Mouse (Mus musculus) heart, postnatal 14 days (tissue): ENCODE measurements at regions not wholly inside any gene's neighbourhood (a gene's known extent, or its start where the extent isn't known, plus 50 kb on each side); places are given as distances from the start of the nearest gene placed in this dataset.
"Not testable (repeated sequence)": the region's sequence is repeated elsewhere in the genome, so short reads cannot be mapped to it uniquely, and the experiment has no call there.

Source experiments
- DNase-seq, 2 experiments: peaks; one replicate each; pipeline ENCODE4 v3.0.0; 2021 to 2022
- intact Hi-C: fragments of 180-260 bp; cut with DNase I; formaldehyde crosslinking; loops from one replicate; pipeline ENCODE4 v1.15.1; 2025

DNA sequence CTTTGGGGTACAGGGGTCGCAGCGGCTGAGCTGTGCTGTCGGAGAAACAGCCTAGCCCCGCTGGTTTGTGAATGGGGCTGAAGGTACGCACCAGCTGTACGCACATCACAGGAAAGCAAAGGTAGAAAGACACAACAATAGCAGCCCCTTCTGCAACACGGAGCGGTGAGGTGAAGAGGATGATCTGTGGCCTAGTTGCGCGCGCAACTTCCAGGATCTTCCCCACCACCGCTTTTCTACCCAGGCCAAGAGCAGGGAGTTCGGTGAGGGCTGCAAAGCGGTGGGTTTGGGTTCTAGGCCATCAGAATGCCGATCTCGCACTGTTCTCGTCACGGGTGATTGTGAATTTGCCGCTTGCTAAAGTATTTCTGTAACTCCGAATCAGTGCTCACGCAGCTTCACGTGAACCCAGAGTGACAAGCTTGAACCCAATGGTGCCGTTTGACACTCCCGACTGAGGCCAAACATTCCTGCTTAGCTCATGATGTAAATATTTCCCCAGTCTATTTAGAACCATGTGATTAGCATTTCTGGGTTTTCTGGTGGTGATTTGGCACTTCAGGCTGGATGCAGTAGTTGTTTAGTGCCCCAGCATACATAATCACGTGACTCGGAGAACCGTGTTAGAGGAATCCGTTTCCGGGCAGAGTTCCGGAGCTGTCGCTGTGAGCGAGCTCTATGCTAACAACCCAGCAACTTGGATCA lies 54.7 kb downstream of the Cryaa start:
- intact Hi-C loops = no loop called here
- DNase-seq = no peak

DNA sequence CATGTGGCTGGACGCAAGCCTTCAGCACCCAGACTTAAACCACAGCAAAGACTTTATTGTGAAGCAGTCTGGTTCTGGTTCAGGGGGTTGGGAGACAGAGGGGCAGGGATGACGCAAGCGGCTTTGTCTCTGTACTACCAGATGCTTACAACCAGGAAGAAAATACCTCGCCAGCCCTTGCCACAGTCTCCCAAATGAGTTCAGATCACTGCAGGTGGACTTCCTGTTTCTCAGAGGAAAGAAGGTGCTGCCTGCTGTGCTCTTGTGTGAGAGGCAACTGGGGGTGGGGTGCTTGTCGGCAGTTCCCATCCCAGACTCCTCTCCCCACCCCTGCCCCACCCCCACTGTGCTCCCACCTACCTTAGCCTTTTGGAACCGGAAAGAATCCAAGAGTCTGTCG lies 56.9 kb downstream of the Cryaa start:
- intact Hi-C loops = no loop called here
- no peak for DNase-seq

DNA sequence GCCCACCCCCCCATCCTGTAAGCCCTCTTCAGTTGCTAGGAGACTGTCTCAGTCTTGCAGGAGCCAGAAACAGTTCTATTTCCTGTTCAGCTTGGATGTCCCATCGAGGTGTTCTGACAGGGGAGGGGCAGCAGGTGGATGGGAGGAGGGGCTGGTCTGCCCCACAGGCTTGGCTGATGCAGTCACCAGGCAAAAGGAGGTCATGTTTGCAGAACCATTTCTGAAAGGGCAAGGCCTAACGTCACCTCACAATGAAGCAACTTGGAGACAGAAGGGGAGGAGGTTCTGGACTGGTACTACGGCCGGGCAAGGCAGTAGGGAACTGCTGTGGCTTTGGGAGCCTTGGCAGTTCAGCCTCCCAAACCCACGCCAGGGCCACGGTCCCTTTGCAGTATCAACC lies 59.1 kb downstream of the Cryaa start:
- intact Hi-C loops = no loop called here
- DNase-seq = no peak

DNA sequence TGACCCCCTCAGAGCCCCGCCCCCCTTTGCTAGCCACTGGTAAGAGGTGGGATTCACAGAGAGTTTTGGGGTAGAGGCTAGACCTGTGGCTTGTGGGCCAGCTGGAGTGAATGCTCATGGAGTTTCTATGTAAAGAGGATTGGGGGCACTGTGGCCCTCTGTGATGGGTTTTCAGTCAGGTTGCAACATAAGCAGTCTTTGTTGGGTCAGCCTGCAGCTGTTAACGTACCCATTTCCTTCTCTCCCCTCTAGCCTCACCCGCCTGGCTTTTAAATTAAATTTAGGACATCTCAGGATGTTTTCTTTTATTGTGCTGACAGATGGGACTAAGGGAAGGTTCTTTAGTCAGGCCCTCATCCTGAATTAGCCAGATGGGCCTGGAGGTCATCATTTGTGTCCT lies 60.6 kb downstream of the Cryaa start:
- DNase-seq = no peak
- intact Hi-C loops = no loop called here

DNA sequence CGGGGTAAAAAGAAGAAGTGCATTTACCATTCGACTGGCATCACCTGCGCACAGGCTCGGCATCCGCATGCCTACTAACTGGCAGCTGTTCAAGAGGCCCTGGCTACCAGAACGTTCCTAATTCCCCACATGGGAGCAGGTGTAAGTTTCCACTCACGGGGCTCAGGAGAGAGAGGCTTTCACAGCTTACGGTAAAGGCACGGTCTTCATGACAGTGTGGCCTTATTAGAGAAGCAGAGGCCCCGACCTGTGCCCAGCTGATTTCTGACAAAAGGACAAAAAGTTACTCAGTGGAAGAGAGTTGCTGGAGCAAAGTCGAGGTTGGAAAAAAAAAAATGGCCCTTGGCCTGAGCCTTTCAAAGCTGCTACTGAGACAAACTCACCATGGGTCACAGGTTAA lies 62.0 kb downstream of the Cryaa start:
- no peak for DNase-seq
- intact Hi-C loops = no loop called here

DNA sequence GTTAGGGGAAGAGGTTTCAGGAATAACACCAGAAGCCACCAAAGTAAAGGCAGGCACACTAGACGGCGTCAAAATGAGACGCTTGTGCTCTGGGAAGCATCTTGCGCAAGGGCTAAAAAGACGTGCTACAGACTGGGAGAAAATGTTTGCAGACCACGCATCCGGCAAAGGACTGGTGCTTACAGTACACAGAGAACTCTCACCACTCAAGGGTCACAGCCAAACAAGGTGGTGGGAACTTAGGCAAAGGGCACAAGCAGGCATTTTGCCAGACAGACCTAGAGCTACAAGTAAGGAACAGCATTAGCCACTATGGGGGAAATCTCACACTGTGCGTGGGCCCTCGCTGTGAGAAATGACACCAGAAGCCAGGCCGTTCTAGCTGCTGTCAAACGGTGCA lies 62.5 kb downstream of the Cryaa start:
- DNase-seq = no peak
- intact Hi-C loops = no loop called here

DNA sequence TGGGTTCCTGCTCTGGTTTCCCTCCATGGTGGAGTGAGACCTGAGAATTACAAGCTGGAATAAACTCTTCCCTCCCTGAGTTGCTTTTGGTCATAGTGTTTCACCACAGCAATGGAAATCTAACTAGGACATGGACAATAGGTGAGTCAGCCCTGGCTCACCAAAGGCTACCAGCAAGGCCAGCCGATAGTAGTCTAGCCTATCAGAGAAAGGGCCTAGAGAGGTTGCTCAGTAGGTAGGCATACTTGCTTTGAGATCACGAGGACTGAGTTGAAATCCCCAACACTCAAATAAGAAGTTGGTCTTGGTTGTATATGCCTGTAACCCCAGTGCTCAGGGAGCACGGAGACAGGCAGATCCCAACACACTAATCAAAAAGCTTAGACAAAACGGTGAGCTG lies 66.0 kb downstream of the Cryaa start:
- DNase-seq = no peak
- intact Hi-C loops = no loop called here

DNA sequence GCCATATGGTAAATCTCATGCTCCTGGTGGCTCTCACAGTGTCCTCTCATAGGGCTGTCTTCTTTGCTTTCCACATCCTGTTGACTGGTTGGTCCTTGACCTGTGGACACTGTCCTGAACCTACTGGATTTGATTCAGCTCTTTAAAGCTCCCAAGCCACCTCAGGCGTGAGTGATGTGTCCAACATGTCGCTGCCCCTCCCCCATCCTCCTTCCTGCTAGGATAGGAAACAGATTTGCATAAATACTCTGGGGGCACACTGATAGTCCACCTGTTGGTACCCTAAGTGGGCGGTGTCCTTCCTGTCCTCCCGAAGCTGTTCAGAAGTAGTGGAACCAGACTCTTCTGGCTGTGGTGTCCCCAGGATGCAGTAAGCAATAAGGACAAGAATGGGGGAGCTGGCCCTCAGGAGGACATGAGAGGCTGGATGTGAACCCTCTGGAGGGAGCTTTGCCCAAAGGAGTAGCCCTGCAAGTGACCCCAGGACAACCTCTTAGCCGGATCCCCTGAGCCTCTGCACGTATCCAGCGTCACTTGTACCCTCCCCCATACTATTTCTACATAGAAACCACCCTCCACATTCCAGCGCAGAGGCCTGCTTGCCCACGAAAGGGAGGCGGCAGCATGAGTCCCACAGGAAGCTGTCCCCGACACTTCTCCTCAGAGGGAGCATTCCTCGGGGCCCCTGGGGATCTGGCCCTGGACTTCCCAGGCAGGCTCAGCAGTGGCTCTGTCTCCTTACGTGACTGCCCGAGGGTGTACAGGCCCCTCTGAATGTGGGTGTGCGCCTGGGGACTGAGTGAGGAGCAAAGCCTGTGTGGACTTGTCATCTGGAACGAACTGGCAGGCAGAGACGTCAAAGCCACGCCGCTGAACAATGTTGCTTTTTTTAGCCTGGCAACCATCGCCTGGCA lies 68.8 kb downstream of the Cryaa start:
- DNase-seq = peak; percentile 64 to 65
- intact Hi-C loops = loop anchor here (5.0 kb wide), 1 partner anchor 106 kb away; no protein-coding TSS in a partner anchor

DNA sequence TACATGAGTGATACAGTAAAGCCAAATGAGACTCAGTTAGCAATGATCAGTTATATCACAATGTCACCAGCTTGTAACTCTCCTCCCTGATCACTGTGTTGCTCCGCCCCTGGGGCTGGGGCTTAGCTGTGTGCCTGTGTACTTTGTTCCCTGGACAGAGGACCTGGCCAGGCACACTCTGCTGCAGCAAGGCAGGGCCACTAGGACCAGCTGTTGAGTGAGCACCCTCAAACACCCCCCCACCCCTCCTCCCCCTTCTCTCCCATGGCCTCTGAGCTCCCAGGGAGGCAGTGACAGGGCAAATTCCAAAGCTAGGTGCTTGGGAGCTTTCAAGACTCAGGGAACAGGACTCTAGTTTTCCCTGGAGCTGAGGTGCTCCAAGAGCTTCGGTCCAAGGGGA lies 70.0 kb downstream of the Cryaa start:
- DNase-seq = no peak
- intact Hi-C loops = loop anchor here (5.0 kb wide), 1 partner anchor 105 kb away; no protein-coding TSS in a partner anchor

DNA sequence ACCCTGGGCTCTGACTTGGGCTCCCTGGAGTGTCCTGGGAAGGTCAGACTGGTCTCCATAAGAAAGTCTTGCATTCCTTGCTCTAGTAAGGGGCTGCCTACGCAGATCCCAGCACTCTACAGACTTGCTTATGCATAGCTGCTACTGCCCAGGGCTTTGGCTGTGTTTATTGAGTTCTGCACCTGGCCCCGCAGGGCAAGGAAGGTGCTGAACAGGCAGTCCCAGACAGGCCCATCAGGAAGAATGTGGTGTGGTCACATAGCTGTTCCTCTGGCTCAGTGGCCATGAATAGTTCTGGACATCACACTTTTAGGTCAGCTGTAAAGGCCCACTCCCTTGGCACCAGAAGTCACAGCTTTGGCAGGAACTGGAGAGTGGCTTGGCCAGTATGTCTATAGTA lies 70.6 kb downstream of the Cryaa start:
- no peak for DNase-seq
- intact Hi-C loops = loop anchor here (5.0 kb wide), 1 partner anchor 104 kb away; no protein-coding TSS in a partner anchor

DNA sequence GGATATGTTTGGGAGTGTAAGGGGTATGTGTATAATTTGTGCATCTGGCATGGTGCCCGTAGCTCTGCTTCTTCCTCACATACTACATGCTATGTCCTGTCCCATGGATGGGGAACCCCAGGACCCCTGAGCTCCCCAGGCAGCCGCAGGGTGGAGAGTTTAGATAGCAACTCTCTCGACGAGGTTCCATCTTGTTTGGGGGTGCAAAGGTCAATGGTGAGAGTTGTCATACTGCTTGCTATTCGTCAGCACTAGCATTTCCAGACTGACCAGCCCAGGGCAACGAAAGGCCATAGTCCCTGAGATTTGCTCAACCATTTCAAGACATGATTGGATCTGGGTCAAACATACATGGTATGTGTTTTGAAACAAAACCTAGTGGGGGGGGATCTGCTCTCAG lies 71.4 kb downstream of the Cryaa start:
- DNase-seq = no peak
- intact Hi-C loops = loop anchor here (5.0 kb wide), 1 partner anchor 103 kb away; no protein-coding TSS in a partner anchor

DNA sequence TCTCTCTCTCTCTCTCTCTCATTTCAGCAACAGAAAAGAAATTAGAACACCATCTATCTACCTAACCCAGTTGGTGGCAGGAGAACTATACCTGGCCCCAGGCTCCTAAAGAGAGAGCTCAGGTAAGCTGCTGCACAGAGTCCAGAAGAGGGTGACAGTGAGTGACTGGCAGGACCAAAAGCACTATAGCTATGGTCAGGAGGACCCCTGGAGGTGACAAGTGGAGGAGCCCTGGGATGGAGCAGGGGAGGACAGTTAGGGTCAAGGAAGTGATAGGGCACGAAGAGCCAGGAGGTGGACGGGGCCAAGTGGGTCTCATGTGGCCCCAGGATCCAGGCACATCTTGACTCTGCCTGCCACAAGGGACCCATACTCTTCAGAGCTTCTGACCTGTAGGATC lies 73.7 kb downstream of the Cryaa start:
- no peak for DNase-seq
- intact Hi-C loops = no loop called here

DNA sequence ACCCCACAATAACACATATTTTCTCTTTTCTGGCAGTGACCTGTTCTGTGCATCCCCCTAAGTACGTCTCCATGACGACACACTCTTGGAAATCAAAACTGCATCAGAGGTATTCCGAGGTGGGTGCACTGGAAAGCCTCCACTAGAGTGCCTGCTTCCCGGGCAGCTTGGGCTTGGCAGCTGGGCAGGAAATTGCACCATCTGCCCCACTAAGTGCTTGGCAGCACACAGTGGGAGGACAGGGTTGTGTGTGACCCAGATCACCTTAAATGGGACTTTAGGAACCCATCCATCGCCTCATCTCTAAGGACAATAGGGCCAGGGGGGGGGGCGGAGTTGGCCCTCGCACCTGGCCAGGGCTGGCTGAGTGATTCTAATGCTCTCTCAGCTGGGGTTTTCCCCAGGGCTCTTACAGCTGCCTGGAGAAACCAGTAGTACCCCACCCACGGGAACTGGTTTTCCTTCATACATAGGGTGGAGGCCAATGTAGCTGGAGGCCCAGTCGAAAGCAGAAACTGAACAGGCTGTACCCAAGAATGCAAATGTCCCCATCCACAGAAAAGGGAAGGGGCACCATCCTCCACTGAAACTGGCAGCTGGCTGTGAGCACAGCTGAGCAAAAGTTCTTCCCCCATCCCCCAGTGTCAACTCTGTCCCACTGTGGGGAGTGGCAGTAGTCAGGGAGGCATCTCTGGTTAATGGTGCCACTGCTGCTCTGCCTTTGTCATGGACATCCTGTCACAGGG lies 75.7 kb downstream of the Cryaa start:
- intact Hi-C loops = no loop called here
- no peak for DNase-seq

DNA sequence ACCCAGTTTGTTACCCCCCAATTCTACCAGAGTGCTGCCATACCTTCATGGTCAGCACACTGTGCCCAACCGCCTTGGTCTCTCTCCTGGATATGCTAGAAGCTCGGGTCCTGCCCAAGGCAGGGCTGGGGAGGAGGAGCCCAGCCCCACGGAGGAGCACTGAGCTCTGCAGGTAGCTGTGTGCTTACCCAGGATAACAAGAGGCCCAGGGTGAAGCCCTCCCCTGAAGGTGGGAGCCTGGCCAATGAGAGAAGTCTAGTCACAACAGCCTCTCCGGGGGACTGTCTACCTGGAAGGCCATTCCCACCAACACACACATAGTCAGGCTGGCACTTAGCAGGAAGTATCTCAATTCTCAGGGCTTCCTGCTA lies 76.2 kb downstream of the Cryaa start:
- no peak for DNase-seq
- intact Hi-C loops = no loop called here

DNA sequence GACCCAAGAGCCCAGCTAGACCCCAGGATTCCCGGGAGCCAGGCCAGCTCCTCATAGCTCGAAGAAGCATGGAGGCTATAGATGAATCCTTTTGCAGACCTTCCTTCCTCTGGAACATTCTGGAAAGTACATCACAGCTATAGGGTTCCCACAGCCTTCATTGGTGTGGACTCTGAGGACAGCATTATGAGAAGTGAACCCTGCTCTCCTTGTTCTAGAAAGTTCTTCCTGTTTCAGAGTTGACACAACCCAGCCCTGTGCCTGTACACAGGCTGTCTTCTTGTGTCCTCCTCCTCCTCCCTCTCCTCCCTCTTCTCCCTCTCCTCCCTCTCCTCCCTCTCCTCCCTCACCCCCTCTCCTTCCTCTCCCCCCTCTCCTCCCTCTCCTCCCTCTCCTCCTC lies 82.9 kb downstream of the Cryaa start:
- intact Hi-C loops = no loop called here
- DNase-seq = no peak

DNA sequence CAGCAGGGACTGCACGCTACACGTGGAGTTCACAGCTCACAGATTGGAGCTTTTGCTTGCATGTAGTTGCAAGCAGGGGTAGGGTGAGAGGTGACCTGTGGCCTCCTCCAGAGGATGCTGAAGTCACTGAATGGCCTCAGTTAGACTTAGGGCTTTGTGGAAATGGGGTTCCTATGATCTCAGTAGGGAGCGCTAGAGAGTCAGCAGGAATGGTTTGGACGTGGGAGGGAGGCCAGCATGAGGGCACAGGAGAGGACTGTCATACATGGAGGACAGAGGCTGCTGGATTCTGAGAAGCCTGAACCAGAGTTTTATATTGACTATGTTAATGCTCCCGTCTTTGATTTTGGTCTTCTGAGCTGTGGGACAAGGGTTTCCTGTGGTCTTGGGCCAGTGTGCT lies 85.5 kb downstream of the Cryaa start:
- DNase-seq = no peak
- intact Hi-C loops = no loop called here

DNA sequence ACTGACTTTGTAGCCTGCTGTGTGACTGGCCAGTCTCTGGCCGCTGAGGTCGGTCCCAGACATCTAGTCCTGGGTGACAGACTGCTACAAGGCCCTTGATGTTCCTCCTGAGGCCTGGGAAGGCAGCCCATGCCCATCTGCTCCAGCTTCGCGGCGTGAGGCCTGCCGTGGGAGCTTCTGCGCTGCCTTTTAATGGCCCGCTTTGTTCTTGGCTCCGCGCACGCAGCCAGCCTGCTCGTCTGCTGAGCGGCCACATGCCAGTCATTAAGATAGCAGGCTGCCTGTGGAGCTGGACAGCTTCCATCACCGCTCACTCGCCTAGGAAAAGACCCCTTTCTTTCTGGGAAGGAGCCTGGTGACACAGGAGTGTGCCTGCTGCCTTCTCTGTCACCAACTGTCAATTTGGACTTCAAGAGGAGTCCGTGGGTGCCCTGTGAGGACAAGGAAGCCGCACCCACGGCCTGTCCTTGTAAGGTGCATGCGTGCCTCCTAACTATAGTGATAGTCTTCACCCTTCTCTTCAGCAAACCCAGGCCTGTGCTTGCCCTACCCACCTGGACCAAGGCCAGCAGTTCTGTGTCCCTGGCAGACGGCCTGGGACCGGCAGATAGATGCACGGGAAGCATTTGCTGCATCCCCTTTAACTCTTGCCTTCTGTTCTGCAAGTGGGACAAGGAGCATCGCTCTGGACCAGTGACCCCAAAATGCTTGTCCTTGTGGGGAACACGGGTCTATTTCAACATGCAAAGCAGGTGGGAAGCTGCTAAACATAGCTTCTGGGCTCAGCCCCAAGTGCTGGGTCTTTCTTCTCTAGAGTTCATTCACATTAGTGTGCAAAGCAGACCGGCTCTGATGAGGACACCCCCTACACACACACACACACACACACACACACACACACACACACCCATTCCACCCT lies 88.6 kb downstream of the Sik1 start:
- DNase-seq = peak; percentile 76 to 84
- intact Hi-C loops = no loop called here

DNA sequence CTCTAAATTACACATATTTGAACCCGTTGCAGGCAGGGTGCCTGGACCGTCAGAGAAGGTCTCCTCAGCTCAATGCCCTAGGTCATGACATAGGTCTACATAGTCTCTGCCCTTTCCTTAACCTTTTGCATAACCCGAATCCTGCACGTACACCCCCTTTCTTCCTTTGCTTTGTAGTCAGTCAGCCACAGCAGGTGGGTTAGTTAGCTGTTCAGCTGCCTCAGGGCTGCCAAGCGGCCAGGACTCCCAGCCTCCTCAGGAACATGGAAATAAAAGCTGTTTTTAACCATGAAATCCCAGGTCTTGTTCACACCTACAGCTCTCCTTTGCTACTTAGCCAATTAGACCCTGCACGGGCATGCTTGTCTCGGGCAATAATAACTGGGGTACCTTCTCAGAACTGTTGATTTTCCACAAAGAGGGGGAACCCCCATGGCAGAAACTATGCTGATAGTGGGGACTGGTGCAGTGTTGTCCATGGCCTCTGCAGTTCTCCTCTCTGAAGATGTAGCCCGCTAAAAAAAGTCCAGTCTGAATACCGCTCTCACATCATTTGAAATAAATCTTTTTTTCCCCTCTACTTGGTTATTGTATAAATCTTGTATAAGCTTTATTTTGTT lies 83.3 kb downstream of the Sik1 start:
- intact Hi-C loops = no loop called here
- DNase-seq = no peak

DNA sequence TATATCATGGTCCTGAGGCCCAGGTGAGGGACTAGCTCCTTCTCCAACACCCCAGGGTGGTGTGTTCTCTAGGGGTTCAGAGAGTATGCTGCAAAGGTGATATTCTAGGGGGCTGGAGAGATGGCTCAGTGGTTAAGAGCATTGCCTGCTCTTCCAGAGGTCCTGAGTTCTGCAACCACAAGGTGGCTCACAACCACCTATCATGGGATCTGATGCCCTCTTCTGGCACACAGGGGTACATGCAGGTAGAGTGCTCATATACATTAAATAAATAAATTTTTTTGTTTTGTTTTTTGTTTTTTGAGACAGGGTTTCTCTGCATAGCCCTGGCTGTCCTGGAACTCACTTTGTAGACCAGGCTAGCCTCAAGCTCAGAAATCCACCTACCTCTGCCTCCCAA lies 81.7 kb downstream of the Sik1 start:
- DNase-seq, intact Hi-C loops: not testable (repeated sequence)

DNA sequence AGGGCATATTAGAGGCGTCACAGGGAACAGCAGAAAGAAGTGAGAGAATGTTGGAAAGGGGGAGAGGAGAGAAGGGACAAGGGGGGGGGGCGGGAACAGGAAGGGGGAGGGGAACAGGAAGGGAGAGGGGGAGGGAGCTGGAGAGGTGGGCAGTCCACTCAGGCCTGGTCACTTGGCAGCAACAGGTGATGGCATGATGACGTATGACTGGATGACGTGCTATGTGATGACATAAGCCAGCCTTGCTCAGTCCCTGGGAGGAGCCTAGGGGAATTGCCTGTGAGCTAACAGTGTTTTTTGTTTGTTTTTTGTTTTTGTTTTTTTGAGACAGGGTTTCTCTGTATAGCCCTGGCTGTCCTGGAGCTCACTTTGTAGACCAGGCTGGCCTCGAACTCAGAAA lies 80.6 kb downstream of the Sik1 start:
- intact Hi-C loops = no loop called here
- no peak for DNase-seq
